Mouse (Mus musculus): Measurements from ENCODE around the gene 9230112D13Rik. TPM values are rescaled to one million over a fixed set of nuclear protein-coding genes. Genes with fewer than 3 reads are reported as not detected.

The 9230112D13Rik gene
- polyA plus RNA-seq, 1 experiment = 0.05 TPM

GRCm38 (mm10) chr14:34505309-34505708 lies 17.3 kb downstream of the 9230112D13Rik start:
- peaks cover 64% of the 10 kb centered on the region for H3K27me3 ChIP-seq (ENCODE audit: control insufficient read depth)
- no peak for TF ChIP-seq GATA1 (IDR thresholded peaks at IDR 0.05; ENCODE audit: low read length)
- no peak for TF ChIP-seq TAL1 (IDR thresholded peaks at IDR 0.05; ENCODE audit: low read length)

GRCm38 (mm10) chr14:34504377-34504776 lies 18.2 kb downstream of the 9230112D13Rik start:
- Histone ChIP-seq H3K4me3 (replicated peaks) (no peak overlapping the region), H3K4me1 (ENCODE audit: control insufficient read depth) (peaks cover 18% of the 10 kb centered on the region), H3K9me3 (ENCODE audit: control insufficient read depth, low read length) (peaks cover 2% of the 10 kb centered on the region; the same call in 1 of the 2 replicates), H3K27me3 (ENCODE audit: control insufficient read depth) (peaks cover 73% of the 10 kb centered on the region), H3K36me3 (ENCODE audit: control insufficient read depth) (no peaks in the 10 kb centered on the region)
- TF ChIP-seq GATA1 (IDR thresholded peaks at IDR 0.05; ENCODE audit: low read length) (no peak), TAL1 (IDR thresholded peaks at IDR 0.05; ENCODE audit: low read length) (no peak)

More at GRCm38 (mm10) chr14:34505309-34505708, 17.3 kb downstream of the 9230112D13Rik start:
- H3K36me3 ChIP-seq (ENCODE audit: control insufficient read depth) = no peaks in the 10 kb centered on the region
- no peak overlapping the region for H3K4me3 ChIP-seq (replicated peaks)
- H3K4me1 ChIP-seq (ENCODE audit: control insufficient read depth) = peaks cover 18% of the 10 kb centered on the region
- H3K9me3 ChIP-seq (ENCODE audit: control insufficient read depth, low read length) = peaks cover 2% of the 10 kb centered on the region; the same call in 1 of the 2 replicates

- Histone ChIP-seq H3K36me3 (ENCODE audit: control insufficient read depth) (no peaks in the 10 kb centered on the region), H3K27me3 (ENCODE audit: control insufficient read depth) (peaks cover 78% of the 10 kb centered on the region), H3K4me1 (ENCODE audit: control insufficient read depth) (peaks cover 17% of the 10 kb centered on the region), H3K4me3 (replicated peaks) (no peak overlapping the region), H3K9me3 (ENCODE audit: control insufficient read depth, low read length) (peaks cover 2% of the 10 kb centered on the region; the same call in 1 of the 2 replicates)
- TF ChIP-seq GATA1 (IDR thresholded peaks at IDR 0.05; ENCODE audit: low read length) (no peak), TAL1 (IDR thresholded peaks at IDR 0.05; ENCODE audit: low read length) (no peak)
Measured at GRCm38 (mm10) chr14:34503759-34504158, 18.8 kb downstream of the 9230112D13Rik start.

GRCm38 (mm10) chr14:34503325-34503647 lies 19.3 kb downstream of the 9230112D13Rik start, which contains the start of gene Bmpr1a:
TSS of gene Bmpr1a (minus strand) at chr14:34503341.
- peaks cover 15% of the 10 kb centered on the region for H3K4me1 ChIP-seq (ENCODE audit: control insufficient read depth)
- peaks cover 80% of the 10 kb centered on the region for H3K27me3 ChIP-seq (ENCODE audit: control insufficient read depth)
- peaks cover 2% of the 10 kb centered on the region; the same call in 1 of the 2 replicates for H3K9me3 ChIP-seq (ENCODE audit: control insufficient read depth, low read length)
- peak within 1 kb of the TSS; percentile 64 for H3K4me3 ChIP-seq (replicated peaks)
- no peak for TF ChIP-seq GATA1 (IDR thresholded peaks at IDR 0.05; ENCODE audit: low read length)
- TF ChIP-seq TAL1 (IDR thresholded peaks at IDR 0.05; ENCODE audit: low read length) = no peak
- no peaks in the 10 kb centered on the region for H3K36me3 ChIP-seq (ENCODE audit: control insufficient read depth)

GRCm38 (mm10) chr14:34502475-34503324 lies 19.9 kb downstream of the 9230112D13Rik start:
- TF ChIP-seq TAL1 (IDR thresholded peaks at IDR 0.05; ENCODE audit: low read length) (no peak), GATA1 (IDR thresholded peaks at IDR 0.05; ENCODE audit: low read length) (no peak)
- Histone ChIP-seq H3K27me3 (ENCODE audit: control insufficient read depth) (peaks cover 83% of the 10 kb centered on the region), H3K36me3 (ENCODE audit: control insufficient read depth) (no peaks in the 10 kb centered on the region), H3K4me1 (ENCODE audit: control insufficient read depth) (peaks cover 11% of the 10 kb centered on the region), H3K4me3 (replicated peaks) (peak overlapping the region; percentile 64), H3K9me3 (ENCODE audit: control insufficient read depth, low read length) (peaks cover 2% of the 10 kb centered on the region; the same call in 1 of the 2 replicates)

- H3K36me3 ChIP-seq (ENCODE audit: control insufficient read depth) = no peaks in the 10 kb centered on the region
- peaks cover 83% of the 10 kb centered on the region for H3K27me3 ChIP-seq (ENCODE audit: control insufficient read depth)
- no peak for TF ChIP-seq GATA1 (IDR thresholded peaks at IDR 0.05; ENCODE audit: low read length)
- no peak for TF ChIP-seq TAL1 (IDR thresholded peaks at IDR 0.05; ENCODE audit: low read length)
Measured at GRCm38 (mm10) chr14:34501804-34502474, 20.7 kb downstream of the 9230112D13Rik start.

GRCm38 (mm10) chr14:34501447-34501803 lies 21.2 kb downstream of the 9230112D13Rik start:
- Histone ChIP-seq H3K4me3 (replicated peaks) (peak overlapping the region; percentile 64), H3K9me3 (ENCODE audit: control insufficient read depth, low read length) (peaks cover 2% of the 10 kb centered on the region; the same call in 1 of the 2 replicates), H3K27me3 (ENCODE audit: control insufficient read depth) (peaks cover 80% of the 10 kb centered on the region), H3K36me3 (ENCODE audit: control insufficient read depth) (no peaks in the 10 kb centered on the region), H3K4me1 (ENCODE audit: control insufficient read depth) (peaks cover 11% of the 10 kb centered on the region)
- no peak for TF ChIP-seq GATA1 (IDR thresholded peaks at IDR 0.05; ENCODE audit: low read length)
- TF ChIP-seq TAL1 (IDR thresholded peaks at IDR 0.05; ENCODE audit: low read length) = no peak

More at GRCm38 (mm10) chr14:34501804-34502474, 20.7 kb downstream of the 9230112D13Rik start:
- Histone ChIP-seq H3K4me3 (replicated peaks) (peak overlapping the region; percentile 64), H3K9me3 (ENCODE audit: control insufficient read depth, low read length) (peaks cover 2% of the 10 kb centered on the region; the same call in 1 of the 2 replicates), H3K4me1 (ENCODE audit: control insufficient read depth) (peaks cover 11% of the 10 kb centered on the region)

GRCm38 (mm10) chr14:34500309-34500708 lies 22.3 kb downstream of the 9230112D13Rik start:
- Histone ChIP-seq H3K27me3 (ENCODE audit: control insufficient read depth) (peaks cover 69% of the 10 kb centered on the region), H3K4me3 (replicated peaks) (no peak overlapping the region)

GRCm38 (mm10) chr14:34499664-34500063 lies 22.9 kb downstream of the 9230112D13Rik start:
- TF ChIP-seq GATA1 (IDR thresholded peaks at IDR 0.05; ENCODE audit: low read length) = no peak
- TF ChIP-seq TAL1 (IDR thresholded peaks at IDR 0.05; ENCODE audit: low read length) = no peak
- Histone ChIP-seq H3K36me3 (ENCODE audit: control insufficient read depth) (no peaks in the 10 kb centered on the region), H3K9me3 (ENCODE audit: control insufficient read depth, low read length) (peaks cover 2% of the 10 kb centered on the region; the same call in 1 of the 2 replicates), H3K4me3 (replicated peaks) (no peak overlapping the region), H3K4me1 (ENCODE audit: control insufficient read depth) (peaks cover 11% of the 10 kb centered on the region), H3K27me3 (ENCODE audit: control insufficient read depth) (peaks cover 62% of the 10 kb centered on the region)

More at GRCm38 (mm10) chr14:34500309-34500708, 22.3 kb downstream of the 9230112D13Rik start:
- Histone ChIP-seq H3K36me3 (ENCODE audit: control insufficient read depth) (no peaks in the 10 kb centered on the region), H3K4me1 (ENCODE audit: control insufficient read depth) (peaks cover 11% of the 10 kb centered on the region), H3K9me3 (ENCODE audit: control insufficient read depth, low read length) (peaks cover 2% of the 10 kb centered on the region; the same call in 1 of the 2 replicates)
- TF ChIP-seq GATA1 (IDR thresholded peaks at IDR 0.05; ENCODE audit: low read length) = no peak
- no peak for TF ChIP-seq TAL1 (IDR thresholded peaks at IDR 0.05; ENCODE audit: low read length)

All from erythroblast, embryonic 14.5 days (primary cell).